Mouse (Mus musculus): ENCODE results near the gene Tap2. TPM values are rescaled to one million over a fixed set of nuclear protein-coding genes. Genes with fewer than 3 reads are reported as not detected.

Tap2 gene
- polyA plus RNA-seq, 1 experiment from 2014 or later, result 7.5 TPM

DNA sequence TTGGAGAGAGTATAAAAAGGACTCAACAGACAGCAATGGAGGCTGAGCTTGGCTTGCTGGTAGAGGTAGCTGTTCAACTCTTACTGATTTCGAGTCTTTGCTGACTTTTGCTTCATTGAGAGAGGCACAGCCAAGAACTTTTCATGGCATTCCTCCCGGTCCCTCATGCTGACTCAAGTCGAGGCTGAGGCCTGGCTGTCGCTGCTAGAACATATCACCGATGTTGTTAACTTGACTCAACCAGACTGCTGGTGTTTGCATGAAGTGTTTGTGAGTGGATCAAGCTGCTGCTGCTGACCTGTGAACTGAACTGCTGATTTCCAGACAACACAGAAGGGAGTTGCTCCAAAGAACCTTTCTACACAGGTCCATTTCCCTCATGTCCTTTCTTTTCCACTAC, 33.4 kb downstream of the Tap2 start:
- ATAC-seq (ENCODE audit: insufficient number of reproducible peaks, low FRiP score, low TSS enrichment, low read depth), result no peak
- WGBS, result 84% methylated on average over 5 of the region's 5 CpGs

DNA sequence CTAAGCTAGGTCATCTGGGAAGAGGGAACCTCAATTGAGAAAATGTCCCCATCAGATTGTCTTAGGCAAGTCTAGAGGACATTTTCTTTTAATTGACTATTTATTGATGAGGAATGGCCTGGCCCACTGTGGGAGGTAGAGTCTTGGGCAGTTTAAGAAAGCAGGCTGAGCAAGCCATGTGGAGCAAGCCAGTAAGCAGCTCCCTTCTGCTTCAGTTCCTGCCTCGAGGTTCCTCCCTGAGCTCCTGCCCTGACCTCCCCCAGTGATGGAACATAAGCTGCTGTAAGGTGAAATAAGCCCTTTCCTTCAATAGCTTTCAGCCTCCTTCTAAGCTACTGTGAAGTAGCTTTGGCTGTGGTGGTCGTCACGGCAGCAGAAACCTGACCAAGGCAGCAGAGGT, 34.4 kb downstream of the Tap2 start:
- WGBS, result 75% methylated on average over 3 of the region's 3 CpGs
- H3K9ac ChIP-seq, result no peak overlapping the region
- H3K4me2 ChIP-seq (replicated peaks), result no peak overlapping the region
- no peaks in the 10 kb centered on the region for H3K4me1 ChIP-seq
- H3K9me3 ChIP-seq (replicated peaks), result no peaks in the 10 kb centered on the region
- no peaks in the 10 kb centered on the region for H3K27me3 ChIP-seq
- no peak for ATAC-seq (ENCODE audit: insufficient number of reproducible peaks, low FRiP score, low TSS enrichment, low read depth)
- H3K27ac ChIP-seq (replicated peaks), result no peak overlapping the region
- no peaks in the 10 kb centered on the region for H3K36me3 ChIP-seq
- H3K4me3 ChIP-seq (replicated peaks), result no peak overlapping the region

More for the DNA sequence above, 33.4 kb downstream of the Tap2 start:
- H3K27me3 ChIP-seq, result no peaks in the 10 kb centered on the region
- no peak overlapping the region for H3K4me3 ChIP-seq (replicated peaks)
- no peaks in the 10 kb centered on the region for H3K4me1 ChIP-seq
- no peak overlapping the region for H3K9ac ChIP-seq
- H3K9me3 ChIP-seq (replicated peaks), result no peaks in the 10 kb centered on the region
- H3K4me2 ChIP-seq (replicated peaks), result no peak overlapping the region
- H3K27ac ChIP-seq (replicated peaks), result no peak overlapping the region
- no peaks in the 10 kb centered on the region for H3K36me3 ChIP-seq

DNA sequence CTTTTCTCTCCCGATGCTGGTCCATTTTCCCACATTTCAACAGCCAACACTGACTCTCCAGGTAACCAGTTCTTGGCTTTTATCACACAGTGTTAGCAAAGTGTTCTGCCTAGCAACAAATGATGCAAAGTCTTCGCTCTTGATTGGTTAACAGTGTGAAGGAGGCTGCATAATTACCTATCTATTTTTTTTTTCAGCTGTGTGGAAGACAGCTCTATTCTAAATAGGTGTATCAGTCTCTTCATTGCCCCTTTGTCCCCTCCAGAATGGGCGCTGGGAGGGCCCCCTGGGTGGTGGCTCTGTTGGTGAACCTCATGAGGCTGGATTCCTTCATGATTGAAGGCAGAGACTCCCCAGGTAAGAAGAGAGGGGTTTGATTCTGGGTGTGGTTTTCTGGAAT, 35.4 kb downstream of the Tap2 start, which contains the start of gene H2-Ob:
Gene H2-Ob (plus strand): TSS at position 198 of the 400 bp plus-strand sequence.
- Histone ChIP-seq H3K36me3 (no peaks in the 10 kb centered on the region), H3K9ac (no peak within 1 kb of the TSS), H3K4me1 (no peaks in the 10 kb centered on the region), H3K9me3 (replicated peaks) (no peaks in the 10 kb centered on the region), H3K27me3 (no peaks in the 10 kb centered on the region), H3K27ac (replicated peaks) (no peak within 1 kb of the TSS), H3K4me2 (replicated peaks) (no peak within 1 kb of the TSS), H3K4me3 (replicated peaks) (no peak within 1 kb of the TSS)
- 61% methylated on average over 3 of the region's 3 CpGs for whole genome bisulfite sequencing
- ATAC-seq (ENCODE audit: insufficient number of reproducible peaks, low FRiP score, low TSS enrichment, low read depth), result no peak

DNA sequence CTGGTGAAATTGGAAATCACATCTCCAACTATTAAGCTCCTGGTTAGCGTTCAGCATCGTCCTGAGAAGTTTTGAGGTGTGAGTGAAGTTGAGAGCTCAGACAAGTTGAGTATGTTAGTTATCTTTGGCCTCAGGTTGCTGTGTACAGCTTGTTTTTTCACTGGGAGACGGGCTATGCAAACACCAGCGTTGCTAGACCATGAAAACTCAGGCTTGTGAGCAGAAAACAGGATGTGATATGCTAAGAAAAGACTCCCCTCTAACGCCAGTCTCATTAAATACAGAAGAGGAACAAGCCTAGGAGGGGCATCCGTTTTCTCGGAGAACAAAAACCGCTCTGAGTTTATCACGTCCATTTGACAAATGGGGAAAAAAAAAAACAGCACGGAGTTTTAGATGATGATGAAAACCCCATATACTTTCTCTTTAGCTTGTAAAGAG, 36.3 kb downstream of the Tap2 start:
- H3K27ac ChIP-seq (replicated peaks), result no peak overlapping the region

DNA sequence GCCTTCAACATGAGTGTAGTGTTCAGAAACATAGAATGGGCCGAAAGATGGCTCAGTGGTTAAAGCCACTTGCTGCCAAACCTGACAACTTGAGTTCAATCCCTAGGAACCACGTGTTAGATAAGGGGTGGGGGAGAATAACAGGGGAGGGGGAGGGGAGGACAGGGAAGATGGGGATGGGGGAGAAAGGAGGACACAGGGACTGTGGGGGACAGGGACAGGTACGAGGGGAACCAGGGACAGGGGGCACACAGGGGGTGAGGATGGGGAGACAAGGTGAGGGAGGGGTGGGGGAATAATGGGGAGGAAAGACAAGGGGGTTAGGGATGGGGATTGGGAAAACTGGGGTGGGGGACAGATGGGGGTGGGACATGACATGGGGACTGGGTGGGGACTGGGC, 37.0 kb downstream of the Tap2 start:
- Histone ChIP-seq H3K4me1 (no peaks in the 10 kb centered on the region), H3K9ac (no peak overlapping the region), H3K4me2 (replicated peaks) (no peak overlapping the region), H3K9me3 (replicated peaks) (no peaks in the 10 kb centered on the region), H3K27ac (replicated peaks) (no peak overlapping the region), H3K27me3 (no peaks in the 10 kb centered on the region), H3K36me3 (no peaks in the 10 kb centered on the region), H3K4me3 (replicated peaks) (no peak overlapping the region)
- 60% methylated on average over 3 of the region's 3 CpGs for WGBS
- no peak for ATAC-seq (ENCODE audit: insufficient number of reproducible peaks, low FRiP score, low TSS enrichment, low read depth)

More for the DNA sequence above, 36.3 kb downstream of the Tap2 start:
- Histone ChIP-seq H3K9ac (no peak overlapping the region), H3K27me3 (no peaks in the 10 kb centered on the region), H3K4me3 (replicated peaks) (no peak overlapping the region), H3K4me2 (replicated peaks) (no peak overlapping the region), H3K36me3 (no peaks in the 10 kb centered on the region), H3K9me3 (replicated peaks) (no peaks in the 10 kb centered on the region), H3K4me1 (no peaks in the 10 kb centered on the region)
- ATAC-seq (ENCODE audit: insufficient number of reproducible peaks, low FRiP score, low TSS enrichment, low read depth), result no peak
- WGBS, result 62% methylated on average over 10 of the region's 10 CpGs

DNA sequence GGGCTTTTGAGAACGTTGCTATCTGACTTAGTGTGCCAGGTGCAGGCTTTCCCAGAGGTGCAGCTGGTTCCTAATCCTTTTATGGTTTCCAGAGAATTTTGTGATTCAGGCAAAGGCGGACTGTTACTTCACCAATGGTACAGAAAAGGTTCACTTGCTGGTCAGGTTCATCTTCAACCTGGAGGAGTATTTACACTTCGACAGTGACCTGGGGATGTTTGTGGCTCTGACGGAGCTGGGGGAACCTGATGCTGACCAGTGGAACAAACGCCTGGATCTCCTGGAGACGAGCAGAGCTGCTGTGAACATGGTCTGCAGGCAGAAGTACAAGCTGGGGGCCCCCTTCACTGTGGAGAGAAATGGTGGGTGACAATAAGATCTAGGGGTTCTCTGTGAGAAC, 37.6 kb downstream of the Tap2 start:
- Histone ChIP-seq H3K4me1 (no peaks in the 10 kb centered on the region), H3K4me2 (replicated peaks) (no peak overlapping the region), H3K9ac (no peak overlapping the region), H3K4me3 (replicated peaks) (no peak overlapping the region), H3K27ac (replicated peaks) (no peak overlapping the region), H3K27me3 (no peaks in the 10 kb centered on the region), H3K9me3 (replicated peaks) (no peaks in the 10 kb centered on the region), H3K36me3 (no peaks in the 10 kb centered on the region)
- 77% methylated on average over 6 of the region's 6 CpGs for WGBS
- ATAC-seq (ENCODE audit: insufficient number of reproducible peaks, low FRiP score, low TSS enrichment, low read depth), result no peak

DNA sequence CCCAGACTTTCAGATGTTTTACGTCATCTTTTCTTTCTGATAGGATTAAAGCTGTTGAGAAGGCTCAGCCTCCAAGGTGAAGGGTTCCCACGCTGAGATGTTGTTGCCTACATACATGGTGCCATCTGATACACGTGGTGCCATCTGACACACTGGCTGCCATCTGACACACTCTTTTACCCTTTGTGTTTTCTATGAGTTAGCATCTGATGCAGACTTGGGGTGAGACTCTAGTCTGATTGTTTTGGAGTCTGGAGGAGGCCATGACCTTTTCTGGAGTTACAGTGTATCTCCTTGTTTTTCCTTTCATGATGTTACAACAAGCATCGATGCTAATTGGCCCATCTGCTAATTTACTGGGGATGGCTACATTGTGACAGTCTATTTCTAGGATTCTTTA, 41.3 kb downstream of the Tap2 start:
- H3K27ac ChIP-seq (replicated peaks), result no peak overlapping the region
- H3K36me3 ChIP-seq, result no peaks in the 10 kb centered on the region
- H3K9me3 ChIP-seq (replicated peaks), result no peaks in the 10 kb centered on the region
- ATAC-seq (ENCODE audit: insufficient number of reproducible peaks, low FRiP score, low TSS enrichment, low read depth), result no peak
- H3K4me3 ChIP-seq (replicated peaks), result no peak overlapping the region
- H3K4me1 ChIP-seq, result no peaks in the 10 kb centered on the region
- H3K4me2 ChIP-seq (replicated peaks), result no peak overlapping the region
- peaks cover 3% of the 10 kb centered on the region; the same call in 1 of the 2 replicates for H3K27me3 ChIP-seq
- H3K9ac ChIP-seq, result no peak overlapping the region
- 73% methylated on average over 4 of the region's 4 CpGs for WGBS

DNA sequence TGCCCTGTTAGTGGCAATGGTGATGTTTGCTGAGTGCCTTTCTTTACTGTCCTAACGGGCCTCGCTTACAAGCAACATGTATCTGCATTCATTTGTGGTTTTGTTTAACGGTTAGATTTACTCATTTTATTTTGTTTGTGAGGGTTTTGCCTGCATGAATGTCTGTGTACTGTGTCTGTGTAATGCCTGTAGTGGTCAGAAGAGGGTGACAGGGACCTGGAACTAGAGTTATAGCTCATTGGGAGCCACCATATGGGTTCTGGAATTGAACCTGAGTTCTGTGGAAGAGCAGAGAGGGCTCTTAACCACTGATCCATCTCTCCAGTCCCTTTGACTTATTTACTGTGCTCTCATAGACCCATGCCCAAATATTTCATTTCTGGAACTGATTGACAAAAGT, 43.7 kb downstream of the Tap2 start:
- no peak for ATAC-seq (ENCODE audit: insufficient number of reproducible peaks, low FRiP score, low TSS enrichment, low read depth)
- Histone ChIP-seq H3K4me1 (no peaks in the 10 kb centered on the region), H3K36me3 (no peaks in the 10 kb centered on the region), H3K9me3 (replicated peaks) (no peaks in the 10 kb centered on the region), H3K9ac (no peak overlapping the region), H3K27me3 (peaks cover 3% of the 10 kb centered on the region; the same call in 1 of the 2 replicates), H3K4me3 (replicated peaks) (no peak overlapping the region), H3K4me2 (replicated peaks) (no peak overlapping the region), H3K27ac (replicated peaks) (no peak overlapping the region)
- WGBS, result 89% methylated on average over 3 of the region's 3 CpGs

DNA sequence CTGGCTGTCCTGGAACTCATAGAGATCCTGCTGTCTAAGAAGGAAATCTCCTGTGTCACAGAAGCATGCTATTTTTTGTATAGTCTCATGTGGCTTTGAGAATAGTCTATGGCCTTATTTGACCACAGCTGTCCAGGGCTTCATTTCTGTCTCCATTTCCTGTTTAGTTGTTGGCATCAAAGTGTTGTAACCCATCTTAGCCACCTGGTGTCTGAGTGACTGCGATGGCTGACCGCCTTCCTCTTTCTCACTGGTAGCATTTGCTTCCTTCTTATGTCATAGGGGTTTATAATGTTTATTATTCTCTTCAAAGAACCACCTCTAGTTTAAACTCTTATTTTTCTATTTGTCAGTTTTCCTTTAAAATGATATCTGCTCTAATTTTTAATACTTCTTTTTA, 45.4 kb downstream of the Tap2 start:
- no peak overlapping the region for H3K4me2 ChIP-seq (replicated peaks)
- no peaks in the 10 kb centered on the region for H3K36me3 ChIP-seq
- no peaks in the 10 kb centered on the region for H3K9me3 ChIP-seq (replicated peaks)
- H3K9ac ChIP-seq, result no peak overlapping the region
- H3K4me3 ChIP-seq (replicated peaks), result no peak overlapping the region
- no peaks in the 10 kb centered on the region for H3K4me1 ChIP-seq
- no peak for ATAC-seq (ENCODE audit: insufficient number of reproducible peaks, low FRiP score, low TSS enrichment, low read depth)
- H3K27me3 ChIP-seq, result peaks cover 3% of the 10 kb centered on the region; the same call in 1 of the 2 replicates
- WGBS, result 60% methylated on average over 2 of the region's 2 CpGs
- no peak overlapping the region for H3K27ac ChIP-seq (replicated peaks)

DNA sequence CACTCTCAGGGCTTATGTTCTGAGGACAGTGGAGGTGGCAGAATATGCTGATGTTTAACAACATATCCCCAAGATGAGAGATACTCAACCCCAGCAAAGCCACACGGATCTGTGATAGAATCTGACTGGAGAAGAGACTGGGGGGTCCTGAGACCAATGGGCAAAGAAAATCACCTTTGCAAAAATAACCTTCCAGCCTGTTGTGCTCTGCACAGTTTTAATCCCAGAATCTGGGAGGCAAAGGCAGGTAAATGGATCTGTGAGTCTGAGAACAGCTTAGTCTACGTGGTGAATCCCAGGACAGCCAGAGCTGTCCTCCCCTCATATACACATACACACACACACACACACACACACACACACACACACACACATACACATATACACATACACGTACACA, 46.0 kb downstream of the Tap2 start:
- H3K9me3 ChIP-seq (replicated peaks), result no peaks in the 10 kb centered on the region
- no peaks in the 10 kb centered on the region for H3K36me3 ChIP-seq
- H3K27me3 ChIP-seq, result peaks cover 3% of the 10 kb centered on the region; the same call in 1 of the 2 replicates
- H3K4me3 ChIP-seq (replicated peaks), result no peak overlapping the region
- H3K4me2 ChIP-seq (replicated peaks), result no peak overlapping the region
- 32% methylated on average over 3 of the region's 3 CpGs for WGBS
- no peak overlapping the region for H3K27ac ChIP-seq (replicated peaks)
- H3K9ac ChIP-seq, result no peak overlapping the region
- H3K4me1 ChIP-seq, result no peaks in the 10 kb centered on the region
- ATAC-seq (ENCODE audit: insufficient number of reproducible peaks, low FRiP score, low TSS enrichment, low read depth), result no peak

DNA sequence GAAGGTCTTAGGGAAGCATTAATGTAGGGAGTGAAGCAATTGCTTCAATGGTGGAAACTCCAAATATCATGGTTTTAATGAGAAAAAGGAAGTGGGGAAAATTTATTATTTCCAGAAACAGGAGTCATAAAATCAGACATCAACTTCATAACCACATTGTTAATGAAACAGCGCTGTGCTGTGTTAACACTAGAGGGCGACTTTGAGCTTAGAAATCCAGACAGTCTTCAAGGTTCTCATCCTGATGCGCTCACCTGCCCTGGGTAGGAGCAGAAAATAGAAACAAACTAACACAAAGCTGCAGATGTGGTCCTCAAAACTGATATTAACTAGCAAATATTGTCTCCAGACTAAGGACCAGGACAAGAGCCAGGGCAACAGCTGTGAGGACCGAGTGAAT, 46.6 kb downstream of the Tap2 start:
- no peaks in the 10 kb centered on the region for H3K36me3 ChIP-seq
- no peak overlapping the region for H3K4me2 ChIP-seq (replicated peaks)
- no peaks in the 10 kb centered on the region for H3K9me3 ChIP-seq (replicated peaks)
- H3K4me1 ChIP-seq, result no peaks in the 10 kb centered on the region
- peaks cover 3% of the 10 kb centered on the region; the same call in 1 of the 2 replicates for H3K27me3 ChIP-seq
- WGBS, result 16% methylated on average over 4 of the region's 4 CpGs
- no peak overlapping the region for H3K27ac ChIP-seq (replicated peaks)
- H3K4me3 ChIP-seq (replicated peaks), result no peak overlapping the region
- H3K9ac ChIP-seq, result no peak overlapping the region
- ATAC-seq (ENCODE audit: insufficient number of reproducible peaks, low FRiP score, low TSS enrichment, low read depth), result no peak

DNA sequence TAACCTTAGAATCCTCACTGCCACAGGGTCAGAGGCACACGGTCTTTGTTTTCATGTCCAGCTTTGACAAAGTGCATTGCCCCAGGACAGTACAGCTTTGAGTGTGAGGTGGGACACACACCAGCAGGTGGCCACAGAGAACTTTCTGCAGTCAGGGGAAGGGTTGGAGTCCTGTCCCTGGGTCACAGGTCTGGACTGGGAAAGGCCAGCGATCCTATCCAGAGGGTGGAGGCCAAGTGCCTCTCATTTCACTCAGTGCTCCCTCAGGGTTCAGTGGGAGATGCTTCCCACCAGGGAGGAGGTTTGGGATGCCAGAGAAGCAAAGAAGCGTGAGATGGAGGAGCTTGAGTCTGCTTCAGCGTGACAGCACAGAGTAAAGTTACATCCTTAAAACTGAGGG, 48.3 kb downstream of the Tap2 start:
- ATAC-seq (ENCODE audit: insufficient number of reproducible peaks, low FRiP score, low TSS enrichment, low read depth), result no peak
- no peak overlapping the region for H3K4me2 ChIP-seq (replicated peaks)
- H3K4me1 ChIP-seq, result no peaks in the 10 kb centered on the region
- no peak overlapping the region for H3K27ac ChIP-seq (replicated peaks)
- H3K27me3 ChIP-seq, result peaks cover 8% of the 10 kb centered on the region; the same call in 1 of the 2 replicates
- H3K9ac ChIP-seq, result no peak overlapping the region
- H3K36me3 ChIP-seq, result no peaks in the 10 kb centered on the region
- no peak overlapping the region for H3K4me3 ChIP-seq (replicated peaks)
- 39% methylated on average over 4 of the region's 4 CpGs for WGBS
- H3K9me3 ChIP-seq (replicated peaks), result no peaks in the 10 kb centered on the region
